Mouse (Mus musculus): ENCODE data around the gene Rgl1. TPM values are rescaled to one million over a fixed set of nuclear protein-coding genes. Genes with fewer than 3 reads are reported as not detected.

Rgl1 gene
- polyA plus RNA-seq, 1 experiment from 2014 or later: 28.6 TPM

- DNase-seq (ENCODE audit: low spot score): no peak
- no peak for ATAC-seq (replicated peaks; ENCODE audit: low FRiP score)
- no peaks in the 10 kb centered on the region for H3K4me1 ChIP-seq (replicated peaks; ENCODE audit: control insufficient read depth, insufficient read depth, low read length)
- H3K36me3 ChIP-seq (ENCODE audit: control insufficient read depth, insufficient read depth, low read length): no peaks in the 10 kb centered on the region
- H3K4me3 ChIP-seq (ENCODE audit: low read depth, low read length): no peak overlapping the region
- no peak overlapping the region for H3K27ac ChIP-seq (ENCODE audit: low read depth, low read length)
- WGBS: 89% methylated on average over 12 of the region's 12 CpGs
- no peak overlapping the region for H3K9ac ChIP-seq (ENCODE audit: low read length)
- no peaks in the 10 kb centered on the region for H3K27me3 ChIP-seq (ENCODE audit: control insufficient read depth, insufficient read depth, low read length)
- H3K9me3 ChIP-seq (ENCODE audit: control insufficient read depth, low read length): no peaks in the 10 kb centered on the region
- H3K4me2 ChIP-seq (ENCODE audit: low read depth, low read length, severe bottlenecking): no peak overlapping the region
Observed at GRCm38 (mm10) chr1:152677482-152678211, 88.5 kb downstream of the Rgl1 start.

- no peak overlapping the region for H3K9ac ChIP-seq (ENCODE audit: low read length)
- DNase-seq (ENCODE audit: low spot score) (no peak), ATAC-seq (replicated peaks; ENCODE audit: low FRiP score) (no peak)
- H3K4me3 ChIP-seq (ENCODE audit: low read depth, low read length): no peak overlapping the region
- H3K36me3 ChIP-seq (ENCODE audit: control insufficient read depth, insufficient read depth, low read length): no peaks in the 10 kb centered on the region
- no peaks in the 10 kb centered on the region for H3K9me3 ChIP-seq (ENCODE audit: control insufficient read depth, low read length)
- no peak overlapping the region for H3K4me2 ChIP-seq (ENCODE audit: low read depth, low read length, severe bottlenecking)
- H3K27me3 ChIP-seq (ENCODE audit: control insufficient read depth, insufficient read depth, low read length): no peaks in the 10 kb centered on the region
- no peak overlapping the region for H3K27ac ChIP-seq (ENCODE audit: low read depth, low read length)
- no peaks in the 10 kb centered on the region for H3K4me1 ChIP-seq (replicated peaks; ENCODE audit: control insufficient read depth, insufficient read depth, low read length)
- WGBS: 58% methylated on average over 8 of the region's 8 CpGs
Observed at GRCm38 (mm10) chr1:152669446-152670180, 96.5 kb downstream of the Rgl1 start.

- H3K27me3 ChIP-seq (ENCODE audit: control insufficient read depth, insufficient read depth, low read length): no peaks in the 10 kb centered on the region
- H3K4me1 ChIP-seq (replicated peaks; ENCODE audit: control insufficient read depth, insufficient read depth, low read length): no peaks in the 10 kb centered on the region
- H3K27ac ChIP-seq (ENCODE audit: low read depth, low read length): no peak overlapping the region
- DNase-seq (ENCODE audit: low spot score) (no peak), ATAC-seq (replicated peaks; ENCODE audit: low FRiP score) (no peak)
- H3K4me2 ChIP-seq (ENCODE audit: low read depth, low read length, severe bottlenecking): no peak overlapping the region
- no peaks in the 10 kb centered on the region for H3K9me3 ChIP-seq (ENCODE audit: control insufficient read depth, low read length)
- WGBS: 91% methylated on average over 7 of the region's 7 CpGs
- no peaks in the 10 kb centered on the region for H3K36me3 ChIP-seq (ENCODE audit: control insufficient read depth, insufficient read depth, low read length)
- H3K4me3 ChIP-seq (ENCODE audit: low read depth, low read length): no peak overlapping the region
- no peak overlapping the region for H3K9ac ChIP-seq (ENCODE audit: low read length)
Observed at GRCm38 (mm10) chr1:152660436-152660835, 105.7 kb downstream of the Rgl1 start.

- no peak for DNase-seq (ENCODE audit: low spot score)
- Histone ChIP-seq H3K27ac (ENCODE audit: low read depth, low read length) (no peak overlapping the region), H3K27me3 (ENCODE audit: control insufficient read depth, insufficient read depth, low read length) (no peaks in the 10 kb centered on the region), H3K4me1 (replicated peaks; ENCODE audit: control insufficient read depth, insufficient read depth, low read length) (no peaks in the 10 kb centered on the region), H3K9me3 (ENCODE audit: control insufficient read depth, low read length) (no peaks in the 10 kb centered on the region), H3K4me2 (ENCODE audit: low read depth, low read length, severe bottlenecking) (no peak overlapping the region), H3K9ac (ENCODE audit: low read length) (no peak overlapping the region), H3K4me3 (ENCODE audit: low read depth, low read length) (no peak overlapping the region), H3K36me3 (ENCODE audit: control insufficient read depth, insufficient read depth, low read length) (no peaks in the 10 kb centered on the region)
- 90% methylated on average over 4 of the region's 4 CpGs for WGBS
- ATAC-seq (replicated peaks; ENCODE audit: low FRiP score): no peak
Observed at GRCm38 (mm10) chr1:152659961-152660360, 106.2 kb downstream of the Rgl1 start.

GRCm38 (mm10) chr1:152656601-152657000, 109.5 kb downstream of the Rgl1 start:
- 88% methylated on average over 6 of the region's 6 CpGs for WGBS
- ATAC-seq (replicated peaks; ENCODE audit: low FRiP score) (no peak), DNase-seq (ENCODE audit: low spot score) (no peak)
- no peak overlapping the region for H3K4me3 ChIP-seq (ENCODE audit: low read depth, low read length)
- H3K27me3 ChIP-seq (ENCODE audit: control insufficient read depth, insufficient read depth, low read length): no peaks in the 10 kb centered on the region
- H3K9me3 ChIP-seq (ENCODE audit: control insufficient read depth, low read length): no peaks in the 10 kb centered on the region
- H3K9ac ChIP-seq (ENCODE audit: low read length): no peak overlapping the region
- H3K4me1 ChIP-seq (replicated peaks; ENCODE audit: control insufficient read depth, insufficient read depth, low read length): no peaks in the 10 kb centered on the region
- no peak overlapping the region for H3K27ac ChIP-seq (ENCODE audit: low read depth, low read length)
- no peaks in the 10 kb centered on the region for H3K36me3 ChIP-seq (ENCODE audit: control insufficient read depth, insufficient read depth, low read length)
- no peak overlapping the region for H3K4me2 ChIP-seq (ENCODE audit: low read depth, low read length, severe bottlenecking)

GRCm38 (mm10) chr1:152654851-152655250, 111.3 kb downstream of the Rgl1 start:
- Histone ChIP-seq H3K9me3 (ENCODE audit: control insufficient read depth, low read length) (no peaks in the 10 kb centered on the region), H3K27me3 (ENCODE audit: control insufficient read depth, insufficient read depth, low read length) (no peaks in the 10 kb centered on the region), H3K4me1 (replicated peaks; ENCODE audit: control insufficient read depth, insufficient read depth, low read length) (no peaks in the 10 kb centered on the region), H3K9ac (ENCODE audit: low read length) (no peak overlapping the region), H3K4me3 (ENCODE audit: low read depth, low read length) (no peak overlapping the region), H3K27ac (ENCODE audit: low read depth, low read length) (no peak overlapping the region), H3K36me3 (ENCODE audit: control insufficient read depth, insufficient read depth, low read length) (no peaks in the 10 kb centered on the region), H3K4me2 (ENCODE audit: low read depth, low read length, severe bottlenecking) (no peak overlapping the region)
- DNase-seq (ENCODE audit: low spot score) (no peak), ATAC-seq (replicated peaks; ENCODE audit: low FRiP score) (no peak)
- 90% methylated on average over 6 of the region's 6 CpGs for WGBS

- 100% methylated on average over 1 of the region's 1 CpGs for WGBS
- Histone ChIP-seq H3K27me3 (ENCODE audit: control insufficient read depth, insufficient read depth, low read length) (no peaks in the 10 kb centered on the region), H3K9me3 (ENCODE audit: control insufficient read depth, low read length) (no peaks in the 10 kb centered on the region), H3K4me1 (replicated peaks; ENCODE audit: control insufficient read depth, insufficient read depth, low read length) (no peaks in the 10 kb centered on the region), H3K9ac (ENCODE audit: low read length) (no peak overlapping the region), H3K27ac (ENCODE audit: low read depth, low read length) (no peak overlapping the region), H3K4me2 (ENCODE audit: low read depth, low read length, severe bottlenecking) (no peak overlapping the region), H3K4me3 (ENCODE audit: low read depth, low read length) (no peak overlapping the region), H3K36me3 (ENCODE audit: control insufficient read depth, insufficient read depth, low read length) (no peaks in the 10 kb centered on the region)
- DNase-seq (ENCODE audit: low spot score) (no peak), ATAC-seq (replicated peaks; ENCODE audit: low FRiP score) (no peak)
Observed at GRCm38 (mm10) chr1:152651495-152651874, 114.7 kb downstream of the Rgl1 start.

- no peak for DNase-seq (ENCODE audit: low spot score)
- H3K4me2 ChIP-seq (ENCODE audit: low read depth, low read length, severe bottlenecking): no peak overlapping the region
- H3K27me3 ChIP-seq (ENCODE audit: control insufficient read depth, insufficient read depth, low read length): no peaks in the 10 kb centered on the region
- no peaks in the 10 kb centered on the region for H3K9me3 ChIP-seq (ENCODE audit: control insufficient read depth, low read length)
- 88% methylated on average over 5 of the region's 6 CpGs for WGBS
- no peaks in the 10 kb centered on the region for H3K36me3 ChIP-seq (ENCODE audit: control insufficient read depth, insufficient read depth, low read length)
- ATAC-seq (replicated peaks; ENCODE audit: low FRiP score): no peak
- no peaks in the 10 kb centered on the region for H3K4me1 ChIP-seq (replicated peaks; ENCODE audit: control insufficient read depth, insufficient read depth, low read length)
- H3K9ac ChIP-seq (ENCODE audit: low read length): no peak overlapping the region
- no peak overlapping the region for H3K4me3 ChIP-seq (ENCODE audit: low read depth, low read length)
- H3K27ac ChIP-seq (ENCODE audit: low read depth, low read length): no peak overlapping the region
Observed at GRCm38 (mm10) chr1:152650856-152651494, 115.2 kb downstream of the Rgl1 start.
